Mouse (Mus musculus) right cerebral cortex, postnatal 4 days (tissue): Measurements from ENCODE around the gene Gm43951.
A peak's percentile ranks its signal among the peaks of the same experiment; 100 is the strongest.

Experiments used
- DNase-seq: peaks from one replicate; pipeline ENCODE4 v3.0.0-alpha.2; 2022

The Gm43951 gene

DNA sequence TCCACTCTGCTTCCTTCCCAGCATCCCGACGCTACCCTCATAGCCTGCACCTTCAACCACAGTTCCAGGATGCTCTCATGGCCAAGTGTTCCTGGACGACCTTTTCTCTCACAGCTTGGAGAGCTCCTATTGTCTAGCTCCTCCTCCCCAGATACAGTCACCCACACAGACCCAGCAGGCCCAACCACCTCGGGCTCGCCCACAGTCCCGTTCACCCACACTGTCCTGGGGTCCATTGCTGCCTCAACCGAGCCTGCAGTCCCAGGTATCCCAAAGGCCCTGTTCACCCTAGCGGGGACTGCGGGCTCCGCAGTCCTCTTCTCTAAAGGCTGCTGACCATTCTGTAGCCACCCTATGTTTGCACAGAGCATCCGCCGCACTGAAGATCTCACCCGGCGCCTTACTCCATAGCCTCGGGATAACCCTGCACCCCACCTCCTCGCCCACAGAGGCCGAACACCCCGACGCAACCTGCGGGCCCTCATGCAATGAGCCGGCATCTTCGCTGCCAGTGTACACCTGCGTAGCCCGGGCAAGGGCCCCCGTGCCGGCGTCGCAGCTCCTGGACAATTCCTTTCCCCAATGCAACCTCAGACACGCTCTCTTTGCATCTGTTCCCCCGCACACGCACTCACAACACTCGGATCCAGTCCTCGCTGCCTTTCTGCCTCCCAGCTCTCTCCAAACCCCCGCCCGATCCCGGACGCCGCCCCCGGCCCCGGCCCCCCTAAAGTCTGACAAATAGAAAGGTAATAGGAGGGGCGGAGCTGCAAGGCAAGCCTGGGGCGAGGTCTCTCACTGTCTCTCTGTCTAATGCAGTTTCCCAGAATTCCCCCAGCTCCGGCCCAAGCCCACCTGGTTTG is at the start of gene Gm43951:
TSS of gene Gm43951 (minus strand) at position 500 of the 863 bp plus-strand sequence.
- DNase-seq, result no peak

DNA sequence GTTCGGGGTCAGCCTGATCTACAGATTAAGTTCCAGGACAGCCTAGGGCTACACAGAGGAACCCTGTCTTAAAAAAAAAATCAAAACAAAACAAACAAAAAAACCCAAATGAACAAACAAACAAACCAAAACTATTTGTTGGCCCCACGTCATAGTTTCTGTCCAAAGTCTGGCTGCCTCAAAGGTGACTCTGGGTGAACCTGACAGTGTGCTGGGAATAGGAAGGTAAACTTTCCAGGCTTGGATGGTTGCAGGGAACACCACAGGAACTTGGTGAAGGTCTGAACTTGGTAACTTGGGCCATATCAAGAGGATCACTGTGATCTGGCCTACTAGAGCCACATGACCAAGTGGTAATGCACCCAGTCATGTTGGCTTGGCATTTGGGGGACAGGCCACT is 49.8 kb upstream of the Gm43951 start:
- no peak for DNase-seq

DNA sequence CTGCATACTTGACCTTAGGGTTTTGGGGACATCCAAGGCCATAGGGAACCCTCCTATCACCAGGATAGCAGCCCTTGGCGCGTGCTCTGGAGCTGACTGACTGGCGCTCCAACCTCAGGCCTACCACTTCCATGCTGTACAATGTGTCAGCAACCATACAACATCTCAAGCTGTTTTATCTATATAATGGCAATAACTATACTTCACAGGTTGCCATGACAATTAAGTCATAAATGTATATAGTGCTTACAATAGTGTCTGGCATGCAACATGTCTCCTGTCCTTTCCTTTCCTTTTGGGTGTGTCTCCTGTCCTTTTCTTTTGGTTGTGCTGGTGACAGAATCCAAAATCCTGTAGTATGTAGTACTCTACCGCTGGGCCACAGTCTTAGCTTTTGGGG is 49.0 kb upstream of the Gm43951 start:
- no peak for DNase-seq

DNA sequence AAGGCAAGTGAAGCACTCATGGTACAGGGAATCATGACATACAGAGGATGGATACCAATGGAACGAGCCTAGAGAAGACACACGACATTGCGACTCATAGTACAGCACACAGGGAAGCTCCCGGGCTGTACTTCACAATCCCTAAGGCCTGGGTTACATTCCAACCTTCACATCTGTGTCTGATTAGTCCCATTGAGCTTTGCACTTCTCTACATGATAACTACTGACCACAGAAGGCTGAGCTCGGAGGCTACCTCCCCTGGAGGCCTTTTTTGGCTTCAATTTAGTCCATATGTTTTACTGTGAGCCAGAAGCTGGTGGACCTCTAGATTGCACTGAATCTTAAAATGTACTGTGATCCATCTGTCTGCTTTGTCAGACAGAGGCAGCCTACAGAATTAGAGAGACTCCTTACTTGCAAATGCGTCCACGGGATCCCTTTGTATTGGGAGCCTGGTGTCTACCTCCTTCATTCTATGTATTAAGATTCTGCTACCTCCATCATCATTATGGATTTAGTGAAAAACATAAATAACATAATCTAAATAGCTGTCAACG is 38.6 kb upstream of the Gm43951 start:
- no peak for DNase-seq

DNA sequence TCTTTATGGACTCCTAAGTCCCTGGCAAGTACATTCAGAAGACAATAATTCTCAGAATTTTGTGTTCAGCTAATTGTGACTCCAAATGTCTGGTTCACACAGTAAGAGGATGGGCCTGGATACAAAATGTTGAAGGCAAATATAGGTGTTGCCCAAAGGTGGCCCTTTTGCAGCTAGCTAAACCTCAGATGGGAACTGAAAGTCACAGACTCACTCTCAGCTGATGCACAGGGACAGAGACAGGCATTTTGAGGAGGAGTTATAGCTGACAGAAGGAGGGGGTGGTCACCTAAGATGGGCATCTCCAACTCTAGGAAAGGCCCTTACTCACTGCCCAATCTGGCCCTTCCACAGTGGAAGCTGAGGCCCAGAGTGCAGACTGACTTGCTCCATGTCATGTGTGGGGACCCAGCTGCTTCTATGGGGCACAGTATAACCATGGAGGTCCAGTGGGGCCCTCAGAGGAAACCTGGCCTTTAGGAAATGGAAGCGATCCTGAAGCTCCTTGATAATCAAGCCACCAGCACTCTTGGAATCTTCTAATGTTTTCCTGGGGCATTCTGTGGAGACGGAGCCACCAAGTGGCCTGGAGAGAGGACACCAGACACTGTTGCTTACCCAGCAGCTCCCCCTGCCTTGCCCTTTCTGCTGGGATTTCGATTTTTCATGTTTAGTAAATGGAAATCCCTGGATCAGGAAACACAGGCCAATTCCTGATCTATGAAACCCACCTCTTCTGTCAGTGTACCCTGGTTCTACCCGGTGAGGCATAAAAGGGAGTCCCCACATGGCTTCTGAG is 33.6 kb upstream of the Gm43951 start:
- DNase-seq, result no peak

DNA sequence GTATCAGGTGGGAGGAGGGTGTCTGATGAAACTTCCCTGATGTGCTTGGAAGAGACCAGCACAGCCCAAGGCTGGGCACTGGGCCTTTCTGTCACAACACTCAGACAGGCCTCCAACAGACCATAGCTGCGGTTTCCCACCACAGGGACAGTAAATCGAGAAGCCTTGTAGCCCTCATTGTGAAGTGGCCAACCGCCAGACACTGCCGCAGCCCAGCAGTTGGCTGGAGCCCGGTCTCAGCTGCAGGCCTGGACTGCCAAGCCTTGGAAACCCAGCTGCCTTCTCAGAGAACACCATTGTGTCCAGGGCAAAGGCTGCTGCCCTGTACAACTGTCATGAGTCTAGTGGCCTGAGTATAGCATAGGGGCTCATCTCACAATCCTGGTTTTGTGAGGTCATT is 27.4 kb upstream of the Gm43951 start:
- peak; percentile 31 for DNase-seq

DNA sequence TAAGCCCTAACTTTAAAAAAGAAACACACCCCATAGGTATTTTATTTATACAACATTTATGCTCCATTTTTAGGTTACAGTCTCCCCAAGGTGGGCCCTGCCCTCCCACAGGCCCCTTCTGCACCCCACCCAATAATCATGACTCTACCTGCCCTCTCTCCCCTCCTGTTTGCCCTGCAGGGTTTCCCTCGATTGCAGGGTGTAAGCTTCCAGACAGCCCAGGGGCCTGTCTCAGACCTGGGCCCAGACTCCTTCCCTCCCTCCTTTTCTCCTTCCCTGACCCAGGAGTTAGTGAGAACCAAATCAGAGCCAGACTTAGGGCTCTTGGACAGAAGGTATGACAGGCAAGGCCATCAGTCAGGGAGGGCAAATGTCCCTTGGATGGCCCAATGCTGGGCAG is 26.4 kb upstream of the Gm43951 start:
- DNase-seq, result no peak

DNA sequence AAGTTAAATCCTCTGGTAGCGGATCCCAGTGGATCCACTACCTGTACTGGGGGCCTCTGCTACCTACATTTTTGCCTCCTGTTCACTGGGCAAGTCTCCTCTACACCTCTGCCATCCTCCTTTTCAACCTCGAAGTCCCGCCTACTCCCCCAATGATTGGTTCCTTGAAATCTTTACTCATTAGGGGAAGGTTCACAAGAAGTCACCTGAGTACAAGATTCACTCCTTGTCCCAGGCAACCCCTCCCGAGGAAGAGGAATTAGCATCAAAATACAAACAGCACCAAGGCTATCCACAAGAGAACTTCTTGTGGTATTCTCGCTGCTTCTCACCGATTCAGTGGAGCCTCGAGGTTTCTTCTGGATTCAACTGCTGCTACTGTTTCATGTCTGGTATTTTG is 25.4 kb upstream of the Gm43951 start:
- no peak for DNase-seq

DNA sequence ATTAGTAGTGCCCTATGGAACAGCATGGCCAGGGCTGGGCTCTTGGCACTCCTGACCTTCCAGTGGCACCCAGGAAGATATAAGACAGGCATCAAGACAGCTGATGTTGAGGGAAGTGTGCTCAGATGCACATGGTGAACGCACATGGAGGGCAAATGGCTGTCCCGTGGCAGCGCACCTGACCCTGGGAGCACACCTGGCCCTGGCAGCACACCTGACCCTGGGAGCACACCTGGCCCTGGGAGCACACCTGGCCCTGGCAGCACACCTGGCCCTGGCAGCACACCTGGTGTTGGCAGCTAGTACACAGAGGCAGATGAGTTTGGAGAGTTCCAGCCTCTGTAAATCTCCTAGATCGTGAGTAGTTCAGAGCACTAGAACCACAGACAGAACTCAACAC is 21.9 kb upstream of the Gm43951 start:
- no peak for DNase-seq

DNA sequence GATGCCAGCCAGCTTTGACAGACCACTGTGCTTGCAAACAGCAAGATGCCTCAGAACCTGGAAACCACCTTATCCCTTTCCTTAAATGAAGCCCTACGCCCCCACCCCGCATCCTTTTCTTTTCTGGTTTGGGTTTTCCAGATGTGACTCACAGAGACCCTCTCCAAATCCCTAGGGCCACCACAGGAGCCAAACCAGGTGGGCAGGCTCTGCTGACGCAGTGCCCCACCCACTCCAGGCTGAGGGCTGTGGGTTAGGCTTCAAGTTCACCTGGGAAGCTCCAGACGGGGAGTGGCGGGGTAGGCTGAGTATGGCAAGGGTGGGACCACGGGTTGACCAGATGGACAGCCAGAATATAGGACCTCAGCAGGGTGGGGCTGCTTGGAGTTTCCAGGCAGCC is 20.3 kb upstream of the Gm43951 start:
- DNase-seq, result no peak

DNA sequence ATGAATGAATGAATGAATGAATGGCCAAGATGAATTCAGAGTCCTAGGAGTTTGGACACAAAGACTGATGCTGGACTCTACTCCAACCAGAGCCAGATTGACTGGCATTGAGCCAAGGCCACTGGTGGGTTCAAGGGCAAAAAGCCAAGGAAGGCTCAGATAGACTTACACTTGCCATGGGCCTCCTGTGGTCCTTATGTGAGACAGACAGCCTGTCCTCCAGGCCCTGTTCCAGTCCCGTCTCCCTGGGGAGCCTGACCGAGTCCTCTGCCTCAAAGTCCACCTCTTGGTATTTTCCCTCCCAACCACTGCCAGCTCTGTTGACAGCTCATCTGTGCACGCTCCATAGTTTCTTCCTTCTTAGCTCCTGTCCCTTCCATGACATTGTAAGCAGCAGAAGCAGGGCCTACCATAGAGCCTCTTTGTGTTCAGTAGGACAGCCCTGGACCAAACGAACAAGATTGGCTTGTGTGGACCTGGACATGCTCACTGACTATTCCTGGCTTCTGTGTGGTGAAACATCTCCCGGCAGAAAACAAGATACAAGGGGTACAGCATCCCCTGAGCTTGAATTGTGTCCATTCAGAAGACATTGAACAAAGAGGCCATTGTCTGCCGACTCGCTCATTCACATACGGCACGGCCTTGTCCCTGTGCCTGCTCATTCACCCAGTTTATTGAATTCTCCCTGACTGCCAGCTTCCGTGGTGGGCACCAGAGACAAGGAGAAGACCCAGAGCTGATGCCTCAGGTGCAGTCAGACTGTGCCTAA is 19.6 kb upstream of the Gm43951 start:
- peak; percentile 21 for DNase-seq

DNA sequence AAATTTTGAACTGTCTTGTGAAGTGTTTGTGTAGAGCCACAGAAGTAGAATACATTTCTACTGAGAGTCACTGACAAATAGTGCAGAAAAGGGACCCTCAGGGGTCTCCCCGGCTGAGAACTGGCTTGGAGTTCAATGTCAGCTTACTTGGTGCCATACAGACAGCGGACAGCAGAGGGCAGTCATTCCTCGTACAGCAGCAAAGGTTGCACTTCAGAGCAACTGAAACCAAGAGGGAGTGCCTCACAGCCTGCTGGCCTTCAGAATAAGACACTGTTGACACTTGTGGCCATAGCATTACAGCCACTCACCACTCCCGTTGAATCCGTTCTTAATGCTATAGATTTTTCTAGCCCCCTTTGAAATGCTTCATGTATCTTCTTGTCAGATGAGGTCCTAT is 18.2 kb upstream of the Gm43951 start:
- DNase-seq, result peak; percentile 89

DNA sequence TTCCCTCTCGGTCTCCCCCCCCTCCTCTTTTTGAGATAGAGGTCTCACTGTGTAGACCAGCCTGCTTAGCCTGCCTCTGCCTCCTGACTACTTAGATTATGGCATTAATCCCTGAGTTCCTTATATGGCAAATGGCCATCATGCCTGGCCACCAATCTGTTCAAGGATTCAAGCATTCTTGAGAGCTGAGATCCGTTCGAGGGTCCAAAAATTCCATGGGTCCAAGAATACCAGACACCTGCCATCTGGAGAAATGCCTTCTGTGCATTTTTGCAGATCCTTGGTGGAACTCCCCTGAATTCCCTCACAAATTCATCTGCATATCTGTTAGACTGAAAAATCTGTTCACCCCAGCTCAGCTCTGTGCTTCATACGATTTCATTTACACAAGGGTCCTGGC is 16.8 kb upstream of the Gm43951 start:
- no peak for DNase-seq

DNA sequence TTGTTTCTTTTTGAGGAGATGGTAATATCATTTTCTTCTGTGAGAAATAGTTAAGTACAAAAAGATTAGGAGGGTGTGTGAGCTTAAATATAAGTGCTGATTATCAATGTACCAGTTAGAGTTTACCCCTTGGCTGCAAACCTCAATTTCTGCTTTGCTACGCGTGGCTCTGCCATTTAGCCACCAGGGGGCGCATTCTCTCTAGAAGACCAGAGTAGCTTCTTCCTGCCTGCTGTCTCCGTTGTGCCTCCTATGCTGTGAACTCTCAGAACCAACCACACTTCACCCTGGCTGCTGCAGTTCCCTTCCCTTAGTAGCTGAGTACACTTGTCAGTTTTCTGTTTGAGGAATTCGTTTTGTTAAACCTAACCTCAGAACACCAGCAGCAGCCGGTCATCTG is 14.6 kb upstream of the Gm43951 start:
- DNase-seq, result peak; percentile 85

DNA sequence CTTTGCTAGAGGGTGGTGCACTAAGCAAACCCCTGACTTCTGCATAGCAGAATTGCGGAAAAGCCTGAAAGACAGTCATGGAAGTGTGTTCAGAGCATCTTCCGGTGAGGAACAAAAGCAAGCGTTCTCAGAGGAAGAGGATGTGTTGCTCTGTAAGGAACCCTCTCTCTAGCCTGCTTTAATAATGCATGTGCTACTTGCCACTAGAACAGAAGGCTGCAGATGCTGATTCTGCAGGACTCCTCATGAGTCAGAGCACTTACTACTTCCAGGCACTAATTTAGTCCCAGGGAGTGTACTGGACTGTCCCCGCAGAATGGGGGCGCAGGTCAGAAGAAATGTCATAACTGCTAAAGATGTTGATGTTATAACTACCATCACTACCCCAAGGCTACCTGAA is 10.5 kb upstream of the Gm43951 start:
- no peak for DNase-seq

DNA sequence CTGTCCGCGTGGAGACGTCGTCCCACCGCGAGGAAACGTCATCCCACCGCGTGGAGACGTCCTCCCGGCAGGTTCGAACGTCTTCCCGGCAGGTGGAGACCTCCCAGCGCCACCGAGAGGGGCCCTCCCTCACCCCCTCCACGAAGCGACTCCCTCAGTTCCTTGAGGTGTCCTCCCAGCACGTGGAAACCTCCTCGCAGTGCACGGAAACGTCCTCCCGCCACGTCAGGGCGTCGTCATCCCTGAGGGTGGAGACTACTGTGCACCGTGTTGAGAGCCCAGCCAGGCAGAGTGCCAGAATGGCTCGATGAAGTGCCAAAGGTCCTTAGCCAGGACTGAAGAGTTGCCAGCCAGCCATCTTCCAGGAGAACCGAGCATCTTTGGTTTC is 8.8 kb upstream of the Gm43951 start, which contains the start of gene Med31:
TSS of gene Med31 (minus strand) at position 183 of the 388 bp plus-strand sequence.
- peak; percentile 76 for DNase-seq

DNA sequence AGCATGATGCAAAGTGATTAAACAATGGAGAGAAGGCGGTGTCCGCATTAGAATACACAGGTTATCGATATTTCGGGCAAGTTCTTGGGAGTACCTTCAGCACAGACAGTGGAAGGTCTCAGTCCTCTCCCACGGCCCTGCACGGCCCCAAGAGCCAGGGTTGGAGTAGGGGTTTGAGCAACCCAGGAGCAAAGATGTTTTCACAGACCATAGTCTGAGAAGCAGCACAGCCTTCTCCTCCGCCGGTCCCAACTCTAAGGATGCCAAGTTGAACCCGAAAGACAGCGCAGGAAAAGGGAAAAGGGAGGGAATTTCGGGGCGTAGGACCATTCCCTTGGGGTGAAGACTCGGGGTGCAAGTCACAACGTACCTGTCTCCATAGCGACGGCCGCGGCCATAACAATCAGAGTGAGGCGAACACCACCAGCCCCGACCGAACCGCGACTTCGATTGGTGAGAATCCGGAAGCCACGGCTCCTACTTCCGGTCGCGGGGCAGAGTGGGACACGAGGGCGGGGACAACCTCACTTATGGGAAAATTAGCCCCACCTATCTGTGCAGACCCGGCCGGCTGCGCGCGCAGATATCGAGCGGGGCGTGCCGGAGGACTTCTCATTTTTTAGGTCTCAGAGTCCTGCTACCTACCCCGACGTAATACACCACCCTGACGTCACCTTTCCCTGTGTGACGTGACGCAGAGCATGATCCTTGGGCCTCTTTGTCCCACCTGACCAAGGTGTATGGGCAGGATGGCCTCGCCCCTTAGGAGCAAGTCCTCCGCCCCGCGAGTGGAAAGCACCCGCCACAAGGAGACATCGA is 8.2 kb upstream of the Gm43951 start:
- peak; percentile 98 for DNase-seq

DNA sequence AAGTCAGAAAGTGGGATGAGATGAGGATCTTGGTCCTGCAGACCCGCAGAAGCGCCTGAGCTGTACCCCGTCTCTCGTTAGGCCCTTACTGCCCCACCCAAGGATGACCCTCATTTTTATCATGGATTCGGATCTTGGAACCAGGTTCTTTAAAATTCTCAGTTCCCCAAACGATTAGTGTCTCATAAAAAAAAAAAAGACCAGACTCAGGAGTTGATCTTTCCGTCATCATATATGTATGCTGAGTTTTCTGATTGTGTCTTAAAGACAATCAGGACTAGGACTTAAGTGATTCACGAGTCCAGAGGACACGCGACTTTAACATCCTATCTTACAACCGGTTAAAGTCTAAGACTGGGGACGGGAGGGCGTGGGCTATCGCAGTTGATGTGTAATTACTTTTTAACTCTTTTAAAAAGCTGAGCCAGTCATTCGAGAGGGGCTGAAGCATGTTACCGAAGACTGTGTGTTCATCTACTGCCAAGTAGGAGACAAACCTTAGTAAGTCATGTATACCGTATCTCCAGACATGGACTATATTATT is 1.3 kb upstream of the Gm43951 start:
- DNase-seq, result no peak

DNA sequence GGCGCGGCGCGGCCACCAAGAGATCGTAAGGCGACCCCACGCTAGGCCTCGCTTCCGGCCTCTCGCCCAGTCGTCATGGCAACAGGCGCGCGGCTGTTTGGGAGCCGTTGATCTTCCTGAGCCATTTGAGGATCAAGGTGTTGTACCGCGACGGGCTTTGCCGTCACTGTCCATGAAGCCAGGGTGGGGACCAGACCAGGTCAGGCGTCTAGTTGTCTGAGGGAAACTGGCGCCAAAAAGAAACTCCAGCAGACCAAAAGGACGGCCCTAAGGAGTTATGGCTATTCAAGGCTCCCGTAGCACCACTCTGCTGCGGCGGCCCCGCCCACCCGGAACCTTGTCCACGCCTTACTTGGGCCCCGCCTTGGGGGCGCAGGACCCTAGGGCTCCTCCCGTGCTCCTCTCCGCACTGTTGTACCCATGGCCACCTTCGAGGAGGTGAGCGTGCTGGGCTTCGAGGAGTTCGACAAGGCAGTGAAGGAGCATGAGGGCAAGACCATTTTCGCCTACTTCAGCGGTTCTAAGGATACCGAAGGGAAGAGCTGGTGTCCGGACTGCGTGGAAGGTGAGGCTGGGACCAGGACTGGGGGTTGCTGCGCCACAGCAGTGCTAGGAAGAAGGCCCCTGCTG is 679 bp upstream of the Gm43951 start, which contains the start of the genes 4933427D14Rik and Txndc17:
TSS of gene 4933427D14Rik (minus strand) at position 256 of the 630 bp plus-strand sequence.
TSS of gene Txndc17 (plus strand) at position 344 of the 630 bp plus-strand sequence.
- peak; percentile 75 for DNase-seq

DNA sequence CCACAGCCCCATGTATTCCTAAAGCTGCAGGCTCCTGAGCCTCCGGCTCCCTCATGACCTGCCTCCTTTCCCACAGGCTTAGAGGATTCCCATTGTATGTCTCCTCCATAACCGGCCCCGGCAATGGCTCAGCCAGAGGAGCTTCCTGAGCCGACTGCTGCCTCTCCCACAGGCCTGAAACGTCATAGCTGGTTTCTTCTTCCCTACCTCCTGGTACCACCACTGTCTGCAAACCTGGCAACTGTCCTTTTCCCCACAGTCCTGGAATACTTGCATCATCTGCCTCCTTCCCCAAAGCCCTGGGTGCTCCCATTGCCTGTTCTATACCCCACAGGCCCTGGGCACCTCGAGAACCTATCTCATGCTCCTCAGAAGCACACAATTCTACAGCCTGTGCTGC is 1.4 kb downstream of the Gm43951 start:
- DNase-seq, result no peak

DNA sequence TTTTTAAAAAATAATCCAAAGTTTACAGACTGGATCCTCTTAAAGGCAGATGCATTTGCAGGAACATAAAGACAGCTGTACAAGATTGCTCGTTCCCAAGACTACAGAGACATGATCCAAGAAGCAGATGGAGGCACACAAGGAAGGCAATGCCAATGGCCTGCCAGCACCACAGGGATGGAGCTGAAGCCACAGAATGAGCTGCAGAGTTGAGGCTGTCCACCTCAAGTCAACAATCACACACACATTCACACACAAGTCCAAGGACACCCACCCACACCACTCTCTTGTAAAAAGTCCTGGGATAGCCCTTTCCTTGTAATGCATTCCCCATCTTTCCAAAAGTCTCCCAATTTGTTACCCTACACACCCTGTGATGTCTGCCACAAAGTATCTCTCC is 3.2 kb downstream of the Gm43951 start:
- no peak for DNase-seq
